Comparison of ENCODE assay signal across 19 mouse cellular contexts in the genomic region with DNA sequence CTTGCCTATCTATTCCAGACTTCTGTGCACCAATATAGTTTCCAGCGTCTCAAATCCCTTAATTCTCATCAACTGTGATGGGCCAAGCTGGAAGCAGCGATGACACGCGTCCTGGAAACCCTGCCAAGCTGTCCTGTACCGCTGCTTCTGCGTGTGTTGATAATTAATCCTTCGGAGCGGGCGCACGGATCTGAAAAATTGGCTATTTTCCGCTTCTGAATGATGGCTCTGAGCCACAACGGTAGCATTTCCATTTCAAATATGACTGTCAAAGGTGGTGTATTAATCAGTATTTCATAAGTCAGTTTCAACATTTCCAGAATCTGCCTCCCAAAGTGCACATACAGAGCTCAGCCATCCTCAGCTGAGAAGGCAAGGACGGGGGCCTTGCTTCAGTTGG. TPM values are rescaled to one million over a fixed set of nuclear protein-coding genes. Genes with fewer than 3 reads are reported as not detected.
DNase-seq lines count a peak whose midpoint lies in the region; ATAC-seq and TF ChIP-seq lines count a peak whose summit lies in the region.
"Had no signal": no experiment of that assay in that cellular context is flagged by ENCODE, and none has a peak within 500 bp of the region (broad histone marks: within the 10 kb centered on the region; RNA-seq: fewer than 3 reads in every experiment).

No protein-coding gene starts in this region.

- peak; percentile 50 to 52 for DNase-seq in cerebellum, postnatal 14 days
- no peak for DNase-seq in cerebellum, postnatal 36 days
- DNase-seq in kidney, adult 18-20 months, result peak; percentile 45
- DNase-seq in kidney, postnatal 4 days, result no peak
- DNase-seq in liver, postnatal 0 days, result no peak
- peak; percentile 37 for DNase-seq in midbrain, postnatal 0 days (ENCODE audit: low spot score)
- no peak for DNase-seq in embryonic facial prominence, embryonic 10.5 days (ENCODE audit: low spot score)
- DNase-seq: gastrocnemius, postnatal 10 days; heart, postnatal 36 days; kidney, adult 11 months; spleen, adult 18-20 months; thymus, postnatal 36 days had no signal

- H3K9ac ChIP-seq in liver, postnatal 0 days (replicated peaks), result no peak overlapping the region
- H3K9ac ChIP-seq in liver, embryonic 12.5 days, result no peak overlapping the region
- no peak overlapping the region for H3K9ac ChIP-seq in midbrain, postnatal 0 days (replicated peaks; ENCODE audit: low read length, poor library complexity, severe bottlenecking)
- H3K9ac ChIP-seq: embryonic facial prominence, embryonic 13.5 days; forebrain, embryonic 12.5 days; limb, embryonic 12.5 days; lung, embryonic 15.5 days; neural tube, embryonic 12.5 days had no signal

- no peak overlapping the region for H3K27ac ChIP-seq in liver, postnatal 0 days (ENCODE audit: low read depth)
- H3K27ac ChIP-seq in liver, embryonic 12.5 days, result no peak overlapping the region
- 0 out of 2 replicates have a peak overlapping the region, but pooled peaks have one; percentile 26 for H3K27ac ChIP-seq in midbrain, postnatal 0 days (ENCODE audit: low read depth, low read length)
- no peak overlapping the region for H3K27ac ChIP-seq in embryonic facial prominence, embryonic 10.5 days (replicated peaks)
- H3K27ac ChIP-seq: embryonic facial prominence, embryonic 13.5 days; forebrain, embryonic 12.5 days; lung, embryonic 15.5 days; neural tube, embryonic 12.5 days had no signal

- no peaks in the 10 kb centered on the region for H3K36me3 ChIP-seq in liver, postnatal 0 days (replicated peaks; ENCODE audit: insufficient read depth, low read length)
- H3K36me3 ChIP-seq in liver, embryonic 12.5 days, result no peaks in the 10 kb centered on the region
- H3K36me3 ChIP-seq in midbrain, postnatal 0 days (ENCODE audit: insufficient read depth, low read length), result no peaks in the 10 kb centered on the region
- no peaks in the 10 kb centered on the region for H3K36me3 ChIP-seq in embryonic facial prominence, embryonic 10.5 days (replicated peaks)
- H3K36me3 ChIP-seq: embryonic facial prominence, embryonic 13.5 days; forebrain, embryonic 12.5 days; heart, embryonic 10.5 days; limb, embryonic 12.5 days; lung, embryonic 15.5 days; neural tube, embryonic 12.5 days had no signal

- 92% methylated on average over 13 of the region's 13 CpGs for WGBS in liver, postnatal 0 days (ENCODE audit: insufficient replicate concordance)
- WGBS in liver, embryonic 12.5 days (ENCODE audit: insufficient replicate concordance), result 86% methylated on average over 13 of the region's 13 CpGs
- 47% methylated on average over 13 of the region's 13 CpGs for WGBS in midbrain, postnatal 0 days
- WGBS in embryonic facial prominence, embryonic 10.5 days, result 93% methylated on average over 13 of the region's 13 CpGs

- H3K4me1 ChIP-seq in liver, postnatal 0 days (ENCODE audit: insufficient read depth), result peaks cover 26% of the 10 kb centered on the region
- peaks cover 36% of the 10 kb centered on the region for H3K4me1 ChIP-seq in liver, embryonic 12.5 days
- peaks cover 8% of the 10 kb centered on the region for H3K4me1 ChIP-seq in midbrain, postnatal 0 days (ENCODE audit: insufficient read depth, low read length)
- H3K4me1 ChIP-seq in embryonic facial prominence, embryonic 10.5 days, result peaks cover 41% of the 10 kb centered on the region

- 0 out of 2 replicates have a peak overlapping the region, but pooled peaks have one; percentile 13 for H3K4me2 ChIP-seq in liver, postnatal 0 days (ENCODE audit: low read depth, low read length)
- no peak overlapping the region for H3K4me2 ChIP-seq in liver, embryonic 12.5 days
- no peak overlapping the region for H3K4me2 ChIP-seq in midbrain, postnatal 0 days (ENCODE audit: low read depth, low read length, poor library complexity, severe bottlenecking)
- H3K4me2 ChIP-seq: forebrain, embryonic 12.5 days; limb, embryonic 12.5 days; neural tube, embryonic 12.5 days had no signal

- no peaks in the 10 kb centered on the region for H3K27me3 ChIP-seq in liver, postnatal 0 days (ENCODE audit: insufficient read depth, low read length)
- H3K27me3 ChIP-seq in liver, embryonic 12.5 days (replicated peaks), result no peaks in the 10 kb centered on the region
- H3K27me3 ChIP-seq in midbrain, postnatal 0 days (ENCODE audit: insufficient read depth, low read length), result no peaks in the 10 kb centered on the region
- H3K27me3 ChIP-seq in embryonic facial prominence, embryonic 10.5 days (replicated peaks; ENCODE audit: low read depth, poor library complexity, severe bottlenecking), result no peaks in the 10 kb centered on the region
- H3K27me3 ChIP-seq: embryonic facial prominence, embryonic 13.5 days; forebrain, embryonic 12.5 days; limb, embryonic 12.5 days; lung, embryonic 15.5 days; neural tube, embryonic 12.5 days had no signal

- no peak for TF ChIP-seq EP300 in liver, postnatal 0 days (IDR thresholded peaks at IDR 0.05; ENCODE audit: low read depth)

- no peak for TF ChIP-seq CTCF in liver, postnatal 0 days (IDR thresholded peaks at IDR 0.05; ENCODE audit: low read depth)
- no peak for TF ChIP-seq CTCF in midbrain, postnatal 0 days (IDR thresholded peaks at IDR 0.05)

- H3K4me3 ChIP-seq in liver, postnatal 0 days (ENCODE audit: low read depth, low read length), result no peak overlapping the region
- H3K4me3 ChIP-seq in liver, embryonic 12.5 days, result no peak overlapping the region
- no peak overlapping the region for H3K4me3 ChIP-seq in midbrain, postnatal 0 days (ENCODE audit: low read depth, low read length)
- H3K4me3 ChIP-seq in embryonic facial prominence, embryonic 10.5 days, result no peak overlapping the region
- H3K4me3 ChIP-seq: embryonic facial prominence, embryonic 13.5 days; forebrain, embryonic 12.5 days; heart, embryonic 10.5 days; limb, embryonic 12.5 days; lung, embryonic 15.5 days; neural tube, embryonic 12.5 days had no signal

- ATAC-seq in liver, postnatal 0 days, result no peak
- no peak for ATAC-seq in liver, embryonic 12.5 days
- no peak for ATAC-seq in midbrain, postnatal 0 days (ENCODE audit: low FRiP score)

- no peaks in the 10 kb centered on the region for H3K9me3 ChIP-seq in liver, postnatal 0 days (ENCODE audit: low read length)
- H3K9me3 ChIP-seq in liver, embryonic 12.5 days (replicated peaks), result no peaks in the 10 kb centered on the region
- H3K9me3 ChIP-seq in midbrain, postnatal 0 days (ENCODE audit: low read length), result no peaks in the 10 kb centered on the region
- H3K9me3 ChIP-seq in embryonic facial prominence, embryonic 10.5 days, result no peaks in the 10 kb centered on the region
- H3K9me3 ChIP-seq: embryonic facial prominence, embryonic 13.5 days; forebrain, embryonic 12.5 days; heart, embryonic 10.5 days; limb, embryonic 12.5 days; lung, embryonic 15.5 days; neural tube, embryonic 12.5 days had no signal

RNA-seq across cellular contexts. Expression of a gene that starts 8.1 kb away (rescaled TPM):
- polyA plus RNA-seq in liver, postnatal 0 days (2015; fragmentation: Nextera tagmentation; extraction: Ambion mirVana), result 10.1 and 11.0 TPM in 2 replicates
- 7.8 and 8.2 TPM in 2 replicates for polyA plus RNA-seq in liver, embryonic 12.5 days (2016; fragmentation: Nextera tagmentation; extraction: Ambion mirVana)
- 73.9 and 74.7 TPM in 2 replicates for total RNA-seq in midbrain, postnatal 0 days (2014; rRNA removed)
- polyA plus RNA-seq in midbrain, postnatal 0 days (2015; fragmentation: Nextera tagmentation; extraction: Ambion mirVana), result 52.6 and 59.3 TPM in 2 replicates
- 11.9 and 13.2 TPM in 2 replicates for polyA plus RNA-seq in embryonic facial prominence, embryonic 10.5 days (2016; fragmentation: Nextera tagmentation; extraction: Ambion mirVana)

RNA-seq across cellular contexts. Expression of a gene that starts 31.2 kb away (rescaled TPM):
- polyA plus RNA-seq in liver, postnatal 0 days (2015; fragmentation: Nextera tagmentation; extraction: Ambion mirVana), result 177 and 187 TPM in 2 replicates
- polyA plus RNA-seq in liver, embryonic 12.5 days (2016; fragmentation: Nextera tagmentation; extraction: Ambion mirVana), result 104 and 106 TPM in 2 replicates
- total RNA-seq in midbrain, postnatal 0 days (2014; rRNA removed), result 89.2 and 104 TPM in 2 replicates
- 126 and 131 TPM in 2 replicates for polyA plus RNA-seq in midbrain, postnatal 0 days (2015; fragmentation: Nextera tagmentation; extraction: Ambion mirVana)
- polyA plus RNA-seq in embryonic facial prominence, embryonic 10.5 days (2016; fragmentation: Nextera tagmentation; extraction: Ambion mirVana), result 142 and 149 TPM in 2 replicates

RNA-seq across cellular contexts. Expression of a gene that starts 43.9 kb away (rescaled TPM):
- polyA plus RNA-seq in liver, postnatal 0 days (2015; fragmentation: Nextera tagmentation; extraction: Ambion mirVana), result 93.5 and 95.5 TPM in 2 replicates
- 200 and 201 TPM in 2 replicates for polyA plus RNA-seq in liver, embryonic 12.5 days (2016; fragmentation: Nextera tagmentation; extraction: Ambion mirVana)
- total RNA-seq in midbrain, postnatal 0 days (2014; rRNA removed), result 219 and 237 TPM in 2 replicates
- 439 and 462 TPM in 2 replicates for polyA plus RNA-seq in midbrain, postnatal 0 days (2015; fragmentation: Nextera tagmentation; extraction: Ambion mirVana)
- 358 and 365 TPM in 2 replicates for polyA plus RNA-seq in embryonic facial prominence, embryonic 10.5 days (2016; fragmentation: Nextera tagmentation; extraction: Ambion mirVana)

Comparison
In these comparisons a context has a peak if more than half of its experiments do, and no peak if none do; other contexts are left out.
1. DNase-seq: peak in cerebellum, postnatal 14 days (2 of 2), kidney, adult 18-20 months (single experiment) and midbrain, postnatal 0 days (single experiment); none in cerebellum, postnatal 36 days (0 of 2), kidney, postnatal 4 days (0 of 2), liver, postnatal 0 days (single experiment) and embryonic facial prominence, embryonic 10.5 days (single experiment).